Mouse (Mus musculus) heart, postnatal 14 days (tissue): ENCODE measurements around the gene Ugt1a2. TPM values are rescaled to one million over a fixed set of nuclear protein-coding genes. Genes with fewer than 3 reads are reported as not detected.

Source experiments
- DNase-seq, 2 experiments: peaks; one replicate each; pipeline ENCODE4 v3.0.0; 2021 to 2022
- intact Hi-C: fragments of 180-260 bp; cut with DNase I; formaldehyde crosslinking; loops from one replicate; pipeline ENCODE4 v1.15.1; 2025
- total RNA-seq, 2 experiments: library from RNA; stranded (reverse); gene quantifications; 2 replicates each; pipeline ENCODE4 v1.2.3; 2021

Gene Ugt1a2
- total RNA-seq, 2 experiments from 2014 or later, result not detected

DNA sequence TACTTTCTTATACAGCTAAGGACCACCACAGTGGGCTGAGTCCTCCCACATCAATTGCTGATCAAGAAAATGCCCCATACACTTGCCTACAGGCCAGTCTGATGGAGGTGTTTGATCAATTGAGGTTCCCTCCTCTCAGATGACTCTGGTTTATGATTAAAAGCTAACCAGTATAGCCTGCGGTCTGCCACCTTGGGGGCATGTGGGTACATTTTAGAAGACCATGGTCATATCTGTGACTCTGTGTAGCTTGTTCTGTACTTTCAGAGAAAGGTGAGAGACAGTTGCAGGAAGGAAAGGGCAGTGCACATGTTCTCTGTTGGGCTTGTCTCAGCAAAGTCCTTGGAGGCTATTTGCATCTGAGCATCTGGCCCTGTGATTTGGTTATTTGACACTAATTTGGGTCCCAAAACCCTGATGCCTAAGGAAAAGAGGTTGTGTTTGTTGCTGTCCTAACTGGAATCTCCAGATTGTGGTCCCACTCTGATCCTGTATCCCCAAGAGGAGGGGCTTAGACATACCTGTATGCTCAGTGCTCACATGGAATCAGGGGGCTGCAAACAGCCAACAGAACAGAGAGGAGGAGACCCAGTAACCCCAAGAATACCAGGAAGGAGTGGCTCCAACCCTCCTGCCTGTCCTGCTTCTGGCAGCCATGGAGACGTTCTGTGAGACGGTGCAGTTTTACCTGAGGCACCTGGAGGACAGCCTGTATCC lies 32.4 kb downstream of the Ugt1a2 start:
- DNase-seq, result no peak
- intact Hi-C loops, result no loop called here

GRCm38 (mm10) chr1:88233421-88234247 lies 33.2 kb downstream of the Ugt1a2 start:
- intact Hi-C loops, result no loop called here
- DNase-seq, result no peak

DNA sequence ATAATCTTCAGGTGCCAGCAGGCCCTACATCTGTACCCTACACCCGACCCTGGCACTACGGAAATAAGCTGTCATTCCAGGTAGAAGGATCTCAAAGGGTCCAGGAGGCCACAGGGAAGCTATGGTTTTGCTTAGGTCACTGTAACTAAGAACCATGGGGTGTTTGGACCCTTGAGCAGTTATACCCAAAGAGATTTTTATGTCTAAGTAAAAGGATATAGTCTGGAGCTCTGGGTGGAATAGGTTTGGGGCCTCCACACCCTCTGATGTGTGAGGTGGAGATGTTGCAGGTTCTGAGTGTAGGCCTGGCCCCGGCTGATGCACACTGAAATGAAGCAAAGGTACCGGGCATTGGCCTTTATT lies 33.8 kb downstream of the Ugt1a2 start:
- intact Hi-C loops, result no loop called here
- no peak for DNase-seq

GRCm38 (mm10) chr1:88234646-88235045 lies 34.2 kb downstream of the Ugt1a2 start:
- intact Hi-C loops, result no loop called here
- DNase-seq, result no peak

DNA sequence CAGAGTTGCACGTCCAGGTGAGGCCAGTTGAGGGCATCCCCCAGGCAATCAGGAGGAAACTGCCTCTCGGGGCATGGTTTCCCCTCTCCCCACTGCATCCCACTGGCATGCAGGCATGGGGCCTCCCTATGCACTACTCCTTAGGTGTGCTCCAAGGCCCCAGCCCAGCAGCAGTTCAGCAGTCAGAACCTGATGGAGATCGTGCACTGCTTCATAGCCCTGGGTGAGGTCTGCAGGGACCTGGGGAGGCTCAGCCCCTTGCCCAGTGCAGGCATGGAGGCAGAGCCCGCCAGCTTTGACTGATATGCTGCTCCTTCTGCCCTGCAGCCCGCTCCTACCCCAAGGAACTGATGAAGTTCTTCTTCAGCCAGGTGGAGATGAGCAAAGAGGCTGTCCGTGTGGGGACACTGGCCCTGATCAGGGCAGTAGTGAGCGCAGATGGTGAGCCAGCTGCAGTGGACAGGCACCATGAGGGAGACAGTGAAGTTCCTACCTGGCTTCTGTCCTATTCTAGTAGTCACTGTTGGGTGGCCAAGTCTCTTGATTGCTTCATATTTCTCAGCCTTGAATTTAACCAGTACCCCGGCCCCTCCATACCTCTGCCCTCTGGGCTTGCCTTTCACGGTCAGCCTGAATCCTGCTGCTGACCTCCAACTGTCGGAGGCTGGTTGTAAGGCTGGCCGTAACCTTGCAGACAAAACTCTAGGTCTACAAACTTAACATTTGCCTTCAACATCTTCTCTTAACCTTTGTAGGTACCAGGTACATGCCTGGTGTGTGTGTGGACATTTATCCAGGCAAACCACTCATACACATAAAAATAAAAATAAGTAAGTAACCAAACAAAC lies 34.9 kb downstream of the Ugt1a2 start:
- intact Hi-C loops, result no loop called here
- no peak for DNase-seq

- no peak for DNase-seq
- intact Hi-C loops, result no loop called here
Observed at GRCm38 (mm10) chr1:88235894-88236415, 35.6 kb downstream of the Ugt1a2 start.

GRCm38 (mm10) chr1:88237311-88237710 lies 36.9 kb downstream of the Ugt1a2 start:
- DNase-seq, result no peak
- intact Hi-C loops, result no loop called here

DNA sequence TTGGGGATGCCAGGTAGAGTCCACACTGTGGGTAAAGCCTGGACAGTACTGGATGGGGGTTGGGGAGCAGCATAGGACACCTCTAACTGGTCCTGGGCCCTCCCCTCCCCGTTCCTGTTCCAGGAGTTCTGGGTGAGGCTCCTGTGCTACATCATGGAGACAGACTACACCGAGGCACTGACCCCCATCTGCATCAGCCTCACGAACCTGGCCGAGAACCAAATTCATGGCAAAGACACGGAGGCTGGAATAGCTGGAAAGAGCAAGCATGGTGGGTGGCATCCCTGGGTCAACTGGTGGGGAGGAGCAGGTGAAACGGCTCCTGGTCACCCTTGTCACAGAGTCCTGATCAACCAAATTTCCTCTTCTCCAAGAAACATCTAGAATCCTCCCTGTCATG lies 38.4 kb downstream of the Ugt1a2 start:
- intact Hi-C loops, result no loop called here
- DNase-seq, result no peak

GRCm38 (mm10) chr1:88240072-88240471 lies 39.7 kb downstream of the Ugt1a2 start:
- intact Hi-C loops, result no loop called here
- no peak for DNase-seq

GRCm38 (mm10) chr1:88240579-88240978 lies 40.2 kb downstream of the Ugt1a2 start:
- DNase-seq, result no peak
- intact Hi-C loops, result no loop called here

- intact Hi-C loops, result no loop called here
- DNase-seq, result no peak
Observed at GRCm38 (mm10) chr1:88243861-88244260, 43.5 kb downstream of the Ugt1a2 start.

- intact Hi-C loops, result no loop called here
- no peak for DNase-seq
Observed at GRCm38 (mm10) chr1:88245881-88246280, 45.5 kb downstream of the Ugt1a2 start.

DNA sequence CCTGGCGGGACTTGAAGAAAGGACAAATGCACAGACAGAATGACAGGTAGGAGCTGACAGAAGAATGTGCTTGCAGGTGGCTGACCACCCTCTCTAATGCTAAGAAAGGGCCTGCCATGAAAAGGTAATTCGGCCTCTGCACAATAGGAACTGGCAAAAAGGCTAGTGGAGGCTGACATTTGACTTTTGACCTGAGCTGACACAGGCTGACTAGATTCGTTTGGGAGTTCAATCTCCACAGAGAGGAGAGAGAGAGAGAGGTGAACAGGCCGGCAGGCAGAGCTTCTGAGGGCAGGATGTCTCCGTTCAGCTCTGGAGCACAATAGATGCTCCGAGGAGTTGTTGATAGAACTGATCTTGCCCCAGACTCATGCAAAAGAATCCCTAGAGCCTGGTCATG lies 46.0 kb downstream of the Ugt1a2 start:
- intact Hi-C loops, result no loop called here
- no peak for DNase-seq

- DNase-seq, result peak in 1 of 2 experiments; percentile 10
- intact Hi-C loops, result no loop called here
Observed at GRCm38 (mm10) chr1:88247660-88248059, 47.3 kb downstream of the Ugt1a2 start.

GRCm38 (mm10) chr1:88248658-88249057 lies 48.3 kb downstream of the Ugt1a2 start:
- intact Hi-C loops, result no loop called here
- no peak for DNase-seq

DNA sequence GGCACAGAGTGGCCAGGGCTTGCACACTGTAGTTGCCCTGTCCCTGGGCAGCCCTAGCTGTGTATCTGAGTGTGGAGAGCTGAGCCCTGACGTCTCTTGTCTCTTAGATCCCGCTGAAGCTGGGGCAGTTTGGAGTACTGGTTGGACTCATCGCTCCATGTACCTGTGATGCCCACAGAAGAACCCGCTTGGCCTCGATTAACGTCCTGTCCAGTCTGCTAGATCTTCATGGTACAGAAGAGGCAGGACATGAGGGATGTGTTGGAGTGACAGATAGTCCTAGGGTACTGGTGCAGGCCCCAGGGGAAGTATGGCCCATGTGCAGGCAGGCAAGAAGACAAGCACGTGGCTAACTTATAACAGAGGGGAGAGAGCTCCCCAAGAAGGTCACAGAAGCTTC lies 49.2 kb downstream of the Ugt1a2 start:
- DNase-seq, result no peak
- intact Hi-C loops, result no loop called here

- DNase-seq, result no peak
- intact Hi-C loops, result no loop called here
Observed at GRCm38 (mm10) chr1:88250023-88250422, 49.6 kb downstream of the Ugt1a2 start.

- DNase-seq, result no peak
- intact Hi-C loops, result no loop called here
Observed at GRCm38 (mm10) chr1:88253106-88253505, 52.7 kb downstream of the Ugt1a2 start.

- no peak for DNase-seq
- intact Hi-C loops, result no loop called here
Observed at GRCm38 (mm10) chr1:88253540-88253939, 53.1 kb downstream of the Ugt1a2 start.

- DNase-seq, result no peak
- intact Hi-C loops, result no loop called here
Observed at GRCm38 (mm10) chr1:88254793-88255465, 54.5 kb downstream of the Ugt1a2 start.
